Mouse (Mus musculus) G1E (cell line): ENCODE data around the gene Ccl12. TPM values are rescaled to one million over a fixed set of nuclear protein-coding genes. Genes with fewer than 3 reads are reported as not detected.

Source experiments
- ATAC-seq: 2 replicates; pipeline ENCODE4 v1.8.0; 2016; ENCODE audit warnings: mild to moderate bottlenecking; ENCODE audit not compliant: insufficient number of reproducible peaks, poor library complexity, low FRiP score, severe bottlenecking; ENCODE audit errors: extremely low read depth
- DNase-seq: peaks from one replicate; pipeline ENCODE4 v3.0.0; 2012; ENCODE audit warnings: low spot score
- H3K27me3 ChIP-seq: 2 replicates; pipeline ENCODE4 v1.6.1; 2012; ENCODE audit warnings: mild to moderate bottlenecking, low read length, inconsistent platforms; ENCODE audit not compliant: insufficient read depth
- H3K36me3 ChIP-seq: replicated peaks from 2 replicates; pipeline ENCODE3; 2012; ENCODE audit warnings: mild to moderate bottlenecking, inconsistent platforms
- H3K4me1 ChIP-seq: 2 replicates; pipeline ENCODE4 v1.6.1; 2012; ENCODE audit warnings: low read depth, low read length, inconsistent platforms, mixed read lengths; ENCODE audit not compliant: insufficient read depth
- H3K4me3 ChIP-seq: 2 replicates; pipeline ENCODE4 v1.5.1; 2012; ENCODE audit warnings: low read depth, mild to moderate bottlenecking, inconsistent platforms, low read length, moderate library complexity, mixed read lengths
- H3K9me3 ChIP-seq: replicated peaks from 2 replicates; pipeline ENCODE4 v1.6.1; 2012; ENCODE audit warnings: inconsistent platforms
- CTCF ChIP-seq: IDR thresholded peaks from 2 replicates; pipeline ENCODE4 v1.5.1; 2012; ENCODE audit warnings: low read depth, low read length, inconsistent platforms, mixed read lengths
- GATA1 ChIP-seq: IDR thresholded peaks from 2 replicates; pipeline ENCODE4 v1.6.1; 2012; ENCODE audit warnings: borderline replicate concordance, low read length, inconsistent platforms, mixed read lengths
- GATA2 ChIP-seq: IDR thresholded peaks from 2 replicates; pipeline ENCODE4 v1.6.1; 2012; ENCODE audit warnings: low read depth, low read length, inconsistent platforms, borderline replicate concordance
- POLR2AphosphoS5 ChIP-seq: IDR thresholded peaks from 2 replicates; pipeline ENCODE4 v1.6.1; 2012; ENCODE audit warnings: low read depth, low read length, inconsistent platforms; ENCODE audit not compliant: insufficient replicate concordance
- TAL1 ChIP-seq: conservative IDR thresholded peaks from 2 replicates; pipeline ENCODE4 v1.6.1; 2012; ENCODE audit warnings: low read depth, low read length, inconsistent platforms, mixed read lengths
- polyA plus RNA-seq: library from polyadenylated mRNA; stranded (reverse); fragments of >175 nt; gene quantifications from 2 replicates; pipeline ENCODE4 v1.2.3, GENCODE M21; 2012
- total RNA-seq, 2 experiments: library from RNA; stranded (forward) in 1 of 2; stranded (reverse) in 1 of 2; fragments of 200-1000 nt in 1 of 2; fragments of >200 nt in 1 of 2; fragmentation: Nextera tagmentation in 1 of 2; gene quantifications; 2 replicates each; pipeline ENCODE4 v1.2.3; 2014 to 2017

The Ccl12 gene
- total and polyA plus RNA-seq, 3 experiments = not detected

GRCm38 (mm10) chr11:82080865-82081264, 20.8 kb upstream of the Ccl12 start:
- DNase-seq (no peak), ATAC-seq (no peak)
- TF ChIP-seq CTCF = no peak
- Histone ChIP-seq H3K27me3 (no peaks in the 10 kb centered on the region), H3K4me3 (no peak overlapping the region), H3K9me3 (peaks cover 19% of the 10 kb centered on the region), H3K36me3 (no peaks in the 10 kb centered on the region), H3K4me1 (no peaks in the 10 kb centered on the region)

GRCm38 (mm10) chr11:82084360-82084759, 17.3 kb upstream of the Ccl12 start:
- no peaks in the 10 kb centered on the region for H3K27me3 ChIP-seq
- H3K4me3 ChIP-seq = no peak overlapping the region
- H3K36me3 ChIP-seq = no peaks in the 10 kb centered on the region
- DNase-seq = no peak
- ATAC-seq = no peak
- peaks cover 16% of the 10 kb centered on the region for H3K9me3 ChIP-seq
- TF ChIP-seq TAL1 (no peak), GATA1 (no peak)
- H3K4me1 ChIP-seq = no peaks in the 10 kb centered on the region

DNA sequence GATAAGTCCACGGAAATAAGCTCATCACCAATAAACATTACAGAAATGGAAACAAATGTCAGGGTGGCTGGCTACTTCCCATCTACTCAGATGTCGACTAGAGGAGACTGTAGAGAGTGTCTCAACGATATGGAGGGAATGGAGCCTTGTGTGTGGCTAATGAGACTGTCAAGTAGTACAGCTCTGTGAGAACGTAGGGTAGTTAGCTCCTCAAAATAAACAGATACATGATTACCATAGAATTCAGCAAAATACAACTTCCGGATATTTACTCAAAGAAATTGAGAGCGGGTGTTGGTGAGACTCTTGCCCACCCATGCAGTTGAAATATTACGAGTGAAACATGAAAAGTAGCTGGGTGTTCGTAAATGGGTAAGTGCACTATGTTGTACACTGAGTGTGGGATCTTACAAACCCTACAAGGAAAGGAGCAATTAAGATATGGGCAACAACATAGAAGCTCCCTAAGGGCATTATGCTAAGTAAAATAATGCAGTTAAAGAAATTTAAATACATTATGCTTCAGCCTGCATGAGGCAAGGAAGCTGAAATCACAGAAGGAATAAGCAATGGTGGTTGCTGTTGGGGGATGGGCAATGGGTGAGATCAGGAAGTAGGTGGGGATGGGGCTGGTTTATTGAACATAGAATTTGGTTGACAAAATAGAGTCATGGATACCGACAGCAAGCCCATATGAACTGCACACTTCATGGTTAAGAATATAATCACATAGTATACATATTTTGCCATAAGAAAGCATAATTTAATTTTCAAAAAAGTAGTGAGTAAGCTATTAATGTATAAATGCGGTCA, 1.9 kb upstream of the Ccl12 start:
- Histone ChIP-seq H3K4me1 (no peaks in the 10 kb centered on the region), H3K27me3 (no peaks in the 10 kb centered on the region), H3K36me3 (no peaks in the 10 kb centered on the region), H3K4me3 (no peak overlapping the region), H3K9me3 (peaks cover 20% of the 10 kb centered on the region)
- TF ChIP-seq TAL1 (no peak), POLR2AphosphoS5 (no peak), GATA2 (no peak)
- ATAC-seq (no peak), DNase-seq (no peak)

DNA sequence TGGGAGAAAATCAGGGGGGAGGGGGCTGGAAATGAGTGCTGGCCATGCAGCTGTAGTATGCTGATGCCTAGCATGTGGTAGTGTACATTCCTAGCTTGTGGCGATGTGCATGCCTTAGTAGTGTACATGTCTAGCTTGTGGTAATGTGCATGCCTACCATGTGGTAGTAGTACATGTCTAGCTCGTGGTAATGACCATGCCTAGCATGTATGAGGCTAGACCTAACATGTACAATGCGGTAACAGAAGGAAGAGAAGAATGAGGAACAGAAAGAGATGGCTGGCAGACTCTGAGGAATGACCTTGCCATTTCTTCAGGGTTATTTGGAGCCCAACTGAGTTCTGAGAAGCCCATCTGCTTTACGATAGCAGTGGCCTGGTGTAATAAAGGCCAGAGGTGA, 558 bp upstream of the Ccl12 start:
- TF ChIP-seq CTCF (no peak), TAL1 (no peak), POLR2AphosphoS5 (no peak), GATA1 (no peak)

GRCm38 (mm10) chr11:82109611-82110010, 8.0 kb downstream of the Ccl12 start:
- TF ChIP-seq POLR2AphosphoS5 = no peak
- TF ChIP-seq GATA2 = no peak
- TF ChIP-seq TAL1 = no peak
- TF ChIP-seq CTCF = no peak
- no peak for TF ChIP-seq GATA1
- no peak for ATAC-seq
- Histone ChIP-seq H3K9me3 (peaks cover 20% of the 10 kb centered on the region), H3K27me3 (no peaks in the 10 kb centered on the region), H3K4me1 (no peaks in the 10 kb centered on the region), H3K36me3 (no peaks in the 10 kb centered on the region), H3K4me3 (no peak overlapping the region)
- DNase-seq = no peak

More for the DNA sequence above, 558 bp upstream of the Ccl12 start:
- DNase-seq = no peak
- Histone ChIP-seq H3K4me1 (no peaks in the 10 kb centered on the region), H3K9me3 (peaks cover 18% of the 10 kb centered on the region), H3K27me3 (no peaks in the 10 kb centered on the region), H3K36me3 (no peaks in the 10 kb centered on the region), H3K4me3 (no peak overlapping the region)
- no peak for ATAC-seq

DNA sequence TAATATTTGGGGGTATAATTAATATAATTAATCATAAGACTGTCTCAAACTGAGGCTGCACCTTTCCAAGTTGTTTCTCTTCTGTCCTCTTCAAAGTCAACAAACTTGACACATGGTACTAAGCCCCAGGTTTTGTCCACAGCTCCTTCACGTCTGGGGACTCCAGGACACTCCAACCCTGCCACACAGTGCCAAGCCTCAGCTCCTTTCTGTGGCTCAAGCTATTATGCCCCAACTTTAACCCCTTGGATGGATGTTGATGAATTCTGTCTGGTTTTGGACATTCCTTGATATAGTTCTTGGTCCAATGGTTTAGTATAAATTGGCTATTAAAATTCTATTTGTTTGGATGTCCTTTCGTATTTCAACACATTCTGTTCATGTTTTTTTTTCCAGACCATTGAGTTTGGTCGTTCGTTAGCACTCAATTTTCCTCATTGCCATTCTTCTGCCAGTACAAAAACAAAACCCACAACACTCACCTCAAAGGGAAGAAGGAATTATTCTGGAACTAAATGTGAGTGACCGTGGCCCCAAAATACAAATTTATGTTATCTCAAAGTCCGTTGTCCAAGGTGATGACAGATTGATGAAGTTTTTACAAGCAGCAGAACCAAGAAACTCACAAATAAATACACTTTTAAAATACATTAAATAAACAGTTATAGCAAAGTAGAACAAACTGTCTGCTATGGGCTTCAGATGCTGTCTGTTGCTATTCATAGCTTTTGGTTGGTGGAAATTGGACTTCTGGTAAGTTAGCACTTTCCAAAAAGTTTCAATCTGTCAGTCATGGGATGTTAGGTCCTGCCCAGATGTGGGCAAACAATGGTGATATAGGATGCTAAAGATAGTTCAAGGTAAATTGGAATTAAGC, 9.0 kb downstream of the Ccl12 start:
- DNase-seq (no peak), ATAC-seq (no peak)
- TF ChIP-seq CTCF (no peak), TAL1 (no peak), GATA1 (no peak), GATA2 (no peak), POLR2AphosphoS5 (no peak)
- no peaks in the 10 kb centered on the region for H3K36me3 ChIP-seq
- H3K27me3 ChIP-seq = no peaks in the 10 kb centered on the region
- H3K9me3 ChIP-seq = peaks cover 22% of the 10 kb centered on the region
- no peaks in the 10 kb centered on the region for H3K4me1 ChIP-seq
- no peak overlapping the region for H3K4me3 ChIP-seq
